Mouse (Mus musculus): ENCODE results near the gene Ccdc22. TPM values are rescaled to one million over a fixed set of nuclear protein-coding genes. Genes with fewer than 3 reads are reported as not detected.

Ccdc22 gene
- polyA plus RNA-seq (2015; fragmentation: Nextera tagmentation; extraction: Ambion mirVana) = 18.0 and 19.8 TPM in 2 replicates

DNA sequence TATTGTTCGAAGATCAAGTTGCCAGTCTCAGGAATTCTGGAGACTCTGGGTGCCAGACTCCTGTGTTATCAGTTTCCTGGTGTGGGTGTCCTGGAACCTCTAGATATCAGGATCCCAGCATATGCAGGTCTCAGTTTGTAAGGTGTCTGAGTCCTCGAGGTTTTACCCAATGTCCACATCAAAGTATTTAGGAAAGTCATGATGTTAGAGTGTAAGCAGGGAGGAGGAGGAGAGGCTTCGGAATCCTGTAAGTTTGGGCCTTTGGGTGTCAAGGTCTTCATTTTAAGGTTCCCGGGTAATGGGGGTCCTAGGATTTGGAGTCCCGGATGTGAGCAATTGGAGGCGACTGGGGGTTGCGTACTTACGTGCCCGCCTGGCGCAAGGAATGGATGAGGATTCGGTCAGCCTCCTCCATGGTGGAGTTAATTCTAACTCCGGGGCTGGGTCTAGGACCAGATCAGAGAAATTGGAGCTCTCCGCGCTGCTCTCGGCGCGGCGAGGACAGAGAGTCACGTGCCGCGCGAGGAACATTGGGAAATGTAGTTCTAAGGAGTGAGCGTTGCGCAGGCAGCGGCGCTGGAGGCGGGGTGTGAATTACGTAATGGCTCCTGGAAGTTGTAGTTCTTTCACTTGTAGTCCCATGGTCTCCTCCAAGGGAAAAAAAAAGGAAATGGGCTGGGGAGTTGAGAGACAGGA is at the start of gene Ccdc22:
Gene Ccdc22, minus strand, starts transcription at position 639 of the 696 bp plus-strand sequence.
- Histone ChIP-seq H3K9ac (peak within 1 kb of the TSS; percentile 56), H3K4me1 (replicated peaks) (peaks cover 14% of the 10 kb centered on the region; the same call in 1 of the 2 replicates), H3K4me3 (replicated peaks) (peak within 1 kb of the TSS; percentile 63), H3K27ac (replicated peaks) (0 out of 2 replicates have a peak within 1 kb of the TSS, but pooled peaks have one; percentile 45), H3K4me2 (peak within 1 kb of the TSS; percentile 73), H3K27me3 (peaks cover 19% of the 10 kb centered on the region; the same call in 1 of the 2 replicates), H3K9me3 (replicated peaks) (no peaks in the 10 kb centered on the region), H3K36me3 (replicated peaks) (no peaks in the 10 kb centered on the region)
- peak; percentile 90 for ATAC-seq (ENCODE audit: insufficient read depth)
- WGBS (ENCODE audit: insufficient replicate concordance) = 18% methylated on average over 28 of the region's 28 CpGs

DNA sequence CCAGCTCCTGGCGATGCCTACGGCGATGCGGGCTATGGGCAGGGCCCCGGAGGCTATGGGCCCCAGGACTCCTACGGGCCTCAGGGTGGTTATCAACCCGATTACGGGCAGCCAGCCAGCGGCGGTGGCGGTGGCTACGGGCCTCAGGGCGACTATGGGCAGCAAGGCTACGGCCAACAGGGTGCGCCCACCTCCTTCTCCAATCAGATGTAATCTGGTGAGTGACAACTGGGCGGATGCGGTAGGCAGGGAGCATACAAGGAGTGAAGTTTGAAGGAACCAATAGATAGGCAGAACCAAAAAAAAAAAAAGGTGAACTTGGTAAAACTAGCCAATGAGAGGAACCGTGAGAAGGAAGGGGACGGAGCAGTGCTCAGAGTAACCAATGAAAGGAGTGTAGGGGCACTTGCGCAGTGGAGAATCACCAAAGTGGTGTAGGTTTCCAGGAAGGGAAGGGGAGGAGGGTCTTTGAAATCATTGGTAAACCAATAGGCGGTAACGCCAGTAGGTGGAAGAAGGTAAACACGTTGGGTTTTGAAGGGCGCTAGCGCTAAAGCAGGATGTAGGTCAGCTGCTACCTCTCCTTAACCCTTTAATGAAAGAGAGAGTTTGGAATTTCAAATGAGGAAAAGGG is 43.5 kb upstream of the Ccdc22 start:
- Histone ChIP-seq H3K4me1 (replicated peaks) (peaks cover 15% of the 10 kb centered on the region), H3K4me3 (replicated peaks) (peak overlapping the region; percentile 59), H3K9ac (peak overlapping the region; percentile 65), H3K9me3 (replicated peaks) (no peaks in the 10 kb centered on the region), H3K4me2 (peak overlapping the region; percentile 72), H3K36me3 (replicated peaks) (no peaks in the 10 kb centered on the region), H3K27ac (replicated peaks) (peak overlapping the region; percentile 95), H3K27me3 (peaks cover 8% of the 10 kb centered on the region; the same call in 1 of the 2 replicates)
- whole genome bisulfite sequencing (ENCODE audit: insufficient replicate concordance) = 15% methylated on average over 25 of the region's 25 CpGs
- peak; percentile 98 for ATAC-seq (ENCODE audit: insufficient read depth)

DNA sequence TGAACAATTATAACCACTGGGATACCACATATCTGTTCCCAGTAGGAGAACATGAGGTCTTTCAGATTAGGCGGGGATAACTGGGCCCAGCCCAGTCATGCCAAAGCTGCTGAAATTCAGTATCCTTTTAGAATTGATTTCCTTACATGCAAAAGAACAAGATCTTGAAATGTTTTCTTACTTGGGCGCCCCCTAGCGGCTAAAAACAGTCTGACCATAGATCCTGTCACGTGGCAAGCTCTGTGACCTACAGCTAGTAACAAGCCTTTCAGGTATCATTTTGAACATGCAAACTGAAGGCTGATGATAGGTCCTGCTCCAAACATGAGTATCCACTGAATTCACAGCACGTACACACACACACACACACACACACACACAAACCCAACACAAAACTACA is 40.0 kb upstream of the Ccdc22 start:
- ATAC-seq (ENCODE audit: insufficient read depth) = no peak
- H3K4me2 ChIP-seq = no peak overlapping the region
- H3K4me3 ChIP-seq (replicated peaks) = no peak overlapping the region
- no peak overlapping the region for H3K9ac ChIP-seq
- H3K36me3 ChIP-seq (replicated peaks) = no peaks in the 10 kb centered on the region
- H3K9me3 ChIP-seq (replicated peaks) = no peaks in the 10 kb centered on the region
- 8% methylated on average over 5 of the region's 5 CpGs for WGBS (ENCODE audit: insufficient replicate concordance)
- H3K27ac ChIP-seq (replicated peaks) = no peak overlapping the region
- peaks cover 15% of the 10 kb centered on the region for H3K4me1 ChIP-seq (replicated peaks)
- H3K27me3 ChIP-seq = peaks cover 30% of the 10 kb centered on the region

DNA sequence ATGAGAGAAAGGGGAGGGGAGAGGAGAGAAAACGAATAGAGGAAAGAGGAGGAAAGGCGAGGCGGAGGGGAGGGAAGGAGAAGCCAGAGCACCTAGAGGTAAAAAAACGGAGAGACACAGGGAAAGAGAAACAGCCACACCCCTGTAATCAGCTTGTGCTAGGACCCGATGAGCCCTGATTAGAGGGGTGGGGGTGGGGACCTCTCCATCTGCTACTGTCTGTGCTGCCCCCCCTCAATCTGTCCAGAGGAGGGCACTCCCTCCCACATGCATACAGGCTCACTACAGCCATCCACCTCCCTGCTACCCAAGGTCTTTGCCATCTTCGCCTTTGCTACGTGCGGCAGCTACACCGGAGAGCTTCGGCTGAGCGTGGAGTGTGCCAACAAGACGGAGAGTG is 35.5 kb upstream of the Ccdc22 start:
- 38% methylated on average over 12 of the region's 12 CpGs for WGBS (ENCODE audit: insufficient replicate concordance)
- Histone ChIP-seq H3K9me3 (replicated peaks) (no peaks in the 10 kb centered on the region), H3K4me1 (replicated peaks) (peaks cover 8% of the 10 kb centered on the region; the same call in 1 of the 2 replicates), H3K4me3 (replicated peaks) (no peak overlapping the region), H3K9ac (no peak overlapping the region), H3K4me2 (no peak overlapping the region; the same call in 1 of the 2 replicates), H3K27ac (replicated peaks) (no peak overlapping the region), H3K36me3 (replicated peaks) (no peaks in the 10 kb centered on the region), H3K27me3 (peaks cover 46% of the 10 kb centered on the region)
- ATAC-seq (ENCODE audit: insufficient read depth) = no peak

DNA sequence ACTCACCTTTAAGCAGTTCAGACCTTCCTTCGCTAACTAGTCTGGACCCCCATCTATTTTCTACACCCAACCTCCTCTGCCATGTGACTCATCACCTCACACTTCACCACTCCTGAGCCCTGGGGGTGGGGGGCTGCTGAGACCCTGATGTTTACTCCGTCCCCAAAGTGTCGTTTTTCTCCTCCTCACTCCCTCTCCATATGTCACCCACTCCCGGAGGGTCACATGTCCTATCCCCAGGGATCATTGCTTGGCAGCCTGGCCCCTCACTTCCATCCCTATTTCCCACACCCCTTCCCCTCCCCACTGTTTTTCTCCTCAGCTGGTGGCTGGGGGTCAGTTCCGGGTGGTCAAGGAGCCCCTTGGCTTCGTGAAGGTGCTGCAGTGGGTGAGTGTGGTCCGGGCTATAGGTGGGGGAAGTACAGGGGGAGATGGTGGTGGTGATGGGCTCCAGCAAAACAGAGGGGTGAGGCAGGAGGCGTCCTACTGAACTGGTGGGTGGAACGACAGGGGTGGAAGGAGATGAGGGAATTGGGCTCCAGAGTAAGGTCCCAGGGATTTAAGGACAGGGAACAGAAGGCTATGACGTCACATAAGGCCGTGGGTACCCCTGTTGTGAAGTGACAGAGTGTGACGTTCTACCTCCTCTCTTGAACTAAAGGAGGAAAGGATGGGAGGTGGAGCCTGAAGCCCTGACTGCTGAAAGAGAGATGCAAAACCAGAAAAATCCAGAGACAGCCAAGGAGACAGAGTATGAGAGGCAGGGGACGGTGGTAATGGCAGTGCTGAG is 34.4 kb upstream of the Ccdc22 start:
- Histone ChIP-seq H3K36me3 (replicated peaks) (no peaks in the 10 kb centered on the region), H3K27me3 (peaks cover 46% of the 10 kb centered on the region), H3K4me1 (replicated peaks) (peaks cover 8% of the 10 kb centered on the region; the same call in 1 of the 2 replicates), H3K9me3 (replicated peaks) (no peaks in the 10 kb centered on the region), H3K27ac (replicated peaks) (no peak overlapping the region), H3K4me3 (replicated peaks) (no peak overlapping the region), H3K9ac (no peak overlapping the region), H3K4me2 (no peak overlapping the region)
- WGBS (ENCODE audit: insufficient replicate concordance) = 25% methylated on average over 13 of the region's 13 CpGs
- no peak for ATAC-seq (ENCODE audit: insufficient read depth)

DNA sequence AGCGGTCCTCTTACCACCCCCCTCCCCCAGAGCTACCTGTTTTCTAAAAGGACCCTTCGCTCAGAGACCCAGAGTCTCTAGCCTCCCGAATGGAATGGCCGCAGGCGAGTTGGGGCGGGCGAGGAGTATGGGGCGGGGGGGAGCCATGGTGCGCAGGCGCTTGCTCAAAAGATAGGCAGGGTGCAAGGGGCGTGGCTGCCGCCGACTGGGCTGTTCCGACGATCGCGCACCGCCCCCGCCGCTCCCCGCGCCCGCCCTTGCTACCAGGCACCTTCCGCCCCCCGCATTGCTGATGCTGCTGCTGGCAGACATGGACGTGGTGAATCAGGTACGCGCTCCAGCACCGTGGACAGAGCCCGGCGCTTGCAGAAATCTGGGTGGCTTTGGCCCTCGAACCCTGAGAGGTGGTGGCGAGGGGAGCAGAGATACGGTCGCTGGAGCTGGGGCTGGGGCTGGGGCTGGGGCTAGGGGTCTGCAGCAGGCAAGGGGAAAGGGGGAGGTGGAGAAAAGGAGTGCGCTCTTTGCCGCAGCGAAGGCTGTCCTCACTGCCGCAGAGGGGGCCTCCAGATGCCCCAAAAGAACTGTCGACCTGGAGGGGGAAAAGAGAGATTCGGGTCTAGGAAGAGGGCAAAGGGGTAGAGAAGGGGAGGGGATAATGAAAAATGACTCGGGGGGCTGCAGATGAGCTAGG is 33.2 kb upstream of the Ccdc22 start, which contains the start of gene Syp:
Gene Syp, plus strand, starts transcription at position 71 of the 691 bp plus-strand sequence.
- WGBS (ENCODE audit: insufficient replicate concordance) = 16% methylated on average over 38 of the region's 42 CpGs
- peak; percentile 79 for ATAC-seq (ENCODE audit: insufficient read depth)
- H3K36me3 ChIP-seq (replicated peaks) = no peaks in the 10 kb centered on the region
- peaks cover 37% of the 10 kb centered on the region for H3K27me3 ChIP-seq
- H3K27ac ChIP-seq (replicated peaks) = no peak within 1 kb of the TSS
- peak within 1 kb of the TSS; percentile 67 for H3K4me2 ChIP-seq
- H3K4me1 ChIP-seq (replicated peaks) = peaks cover 8% of the 10 kb centered on the region; the same call in 1 of the 2 replicates
- H3K4me3 ChIP-seq (replicated peaks) = peak within 1 kb of the TSS; percentile 32
- no peaks in the 10 kb centered on the region for H3K9me3 ChIP-seq (replicated peaks)
- H3K9ac ChIP-seq = no peak within 1 kb of the TSS

DNA sequence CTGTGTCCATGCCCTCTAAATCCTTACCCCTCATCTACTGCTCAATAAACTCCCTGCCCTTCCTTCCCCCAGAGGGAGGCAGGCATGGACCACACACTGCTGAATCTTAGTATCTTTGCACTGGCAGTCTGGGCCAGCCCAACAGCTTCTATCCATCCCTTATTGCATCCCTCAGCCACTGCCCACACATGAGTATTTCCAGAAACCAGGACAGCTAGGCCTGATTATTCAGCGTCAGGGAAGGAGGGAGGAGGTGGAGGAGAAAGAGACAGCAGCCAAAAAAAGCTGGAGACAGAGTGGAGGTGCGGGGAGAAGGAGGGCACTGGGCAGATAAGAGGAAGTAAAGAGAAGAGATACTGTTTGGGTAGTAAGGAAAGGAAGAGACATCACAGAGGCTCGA is 29.8 kb upstream of the Ccdc22 start:
- Histone ChIP-seq H3K36me3 (replicated peaks) (no peaks in the 10 kb centered on the region), H3K4me1 (replicated peaks) (peaks cover 8% of the 10 kb centered on the region; the same call in 1 of the 2 replicates), H3K27ac (replicated peaks) (no peak overlapping the region), H3K27me3 (peaks cover 15% of the 10 kb centered on the region), H3K4me2 (no peak overlapping the region), H3K9ac (no peak overlapping the region), H3K9me3 (replicated peaks) (no peaks in the 10 kb centered on the region), H3K4me3 (replicated peaks) (no peak overlapping the region)
- no peak for ATAC-seq (ENCODE audit: insufficient read depth)
- WGBS (ENCODE audit: insufficient replicate concordance) = 18% methylated on average over 3 of the region's 3 CpGs

DNA sequence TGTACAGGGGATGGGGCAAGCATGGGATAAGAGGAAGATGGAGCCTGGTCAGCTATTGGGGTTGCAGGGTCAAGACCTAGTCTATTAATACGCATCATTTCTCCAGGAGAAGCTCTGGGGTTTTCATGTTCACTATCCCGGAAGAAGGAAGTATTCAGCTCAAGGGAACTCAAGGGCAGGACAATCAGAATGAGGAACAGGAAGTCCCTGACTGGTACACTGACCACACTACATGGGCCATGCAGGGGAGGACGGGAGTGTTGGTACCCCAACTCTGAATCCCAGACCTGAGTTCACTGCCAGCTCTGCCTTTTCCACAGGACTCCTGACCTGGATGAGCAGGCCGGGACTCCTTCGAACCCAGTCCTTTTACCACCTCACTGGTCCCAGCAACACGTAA is 27.2 kb upstream of the Ccdc22 start:
- Histone ChIP-seq H3K4me1 (replicated peaks) (no peaks in the 10 kb centered on the region), H3K27me3 (no peaks in the 10 kb centered on the region), H3K27ac (replicated peaks) (no peak overlapping the region), H3K4me3 (replicated peaks) (no peak overlapping the region), H3K9ac (no peak overlapping the region), H3K36me3 (replicated peaks) (no peaks in the 10 kb centered on the region), H3K4me2 (no peak overlapping the region), H3K9me3 (replicated peaks) (no peaks in the 10 kb centered on the region)
- WGBS (ENCODE audit: insufficient replicate concordance) = 54% methylated on average over 6 of the region's 6 CpGs
- ATAC-seq (ENCODE audit: insufficient read depth) = no peak

DNA sequence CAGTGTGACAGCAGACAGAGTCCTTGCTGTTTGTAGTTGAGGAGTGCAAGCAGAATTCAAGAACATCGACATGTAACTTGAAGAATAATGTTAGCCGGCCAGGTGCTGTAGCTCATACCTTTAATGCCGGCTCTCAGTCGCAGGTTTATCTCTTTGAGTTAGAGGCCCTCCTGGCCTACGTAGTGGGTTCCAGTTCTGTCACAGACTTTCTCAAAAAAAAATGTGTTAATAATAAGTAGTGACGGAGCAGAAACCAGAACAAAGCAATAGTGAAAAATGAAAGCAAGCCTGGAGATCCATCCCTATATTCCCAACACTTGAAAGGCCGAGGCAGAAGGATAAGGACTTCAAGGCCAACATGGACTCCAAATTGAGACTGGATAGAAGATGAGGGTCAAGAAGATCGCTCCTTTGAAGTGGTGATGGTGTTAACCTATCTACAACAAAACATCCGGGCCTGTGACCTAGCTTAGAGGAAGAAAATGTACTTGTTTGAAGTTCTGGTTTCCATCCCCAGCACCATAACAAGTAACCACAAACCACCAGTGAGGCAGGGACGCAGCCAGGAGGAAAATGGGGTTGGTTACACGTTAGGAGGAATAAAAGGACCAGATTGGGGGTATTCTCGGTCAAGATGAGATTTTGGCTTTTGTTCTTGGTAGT is 12.7 kb upstream of the Ccdc22 start:
- Histone ChIP-seq H3K4me3 (replicated peaks) (no peak overlapping the region), H3K4me2 (no peak overlapping the region), H3K9ac (no peak overlapping the region), H3K9me3 (replicated peaks) (no peaks in the 10 kb centered on the region), H3K36me3 (replicated peaks) (no peaks in the 10 kb centered on the region), H3K27ac (replicated peaks) (no peak overlapping the region), H3K4me1 (replicated peaks) (no peaks in the 10 kb centered on the region), H3K27me3 (no peaks in the 10 kb centered on the region)
- 56% methylated on average over 12 of the region's 12 CpGs for WGBS (ENCODE audit: insufficient replicate concordance)
- ATAC-seq (ENCODE audit: insufficient read depth) = no peak

DNA sequence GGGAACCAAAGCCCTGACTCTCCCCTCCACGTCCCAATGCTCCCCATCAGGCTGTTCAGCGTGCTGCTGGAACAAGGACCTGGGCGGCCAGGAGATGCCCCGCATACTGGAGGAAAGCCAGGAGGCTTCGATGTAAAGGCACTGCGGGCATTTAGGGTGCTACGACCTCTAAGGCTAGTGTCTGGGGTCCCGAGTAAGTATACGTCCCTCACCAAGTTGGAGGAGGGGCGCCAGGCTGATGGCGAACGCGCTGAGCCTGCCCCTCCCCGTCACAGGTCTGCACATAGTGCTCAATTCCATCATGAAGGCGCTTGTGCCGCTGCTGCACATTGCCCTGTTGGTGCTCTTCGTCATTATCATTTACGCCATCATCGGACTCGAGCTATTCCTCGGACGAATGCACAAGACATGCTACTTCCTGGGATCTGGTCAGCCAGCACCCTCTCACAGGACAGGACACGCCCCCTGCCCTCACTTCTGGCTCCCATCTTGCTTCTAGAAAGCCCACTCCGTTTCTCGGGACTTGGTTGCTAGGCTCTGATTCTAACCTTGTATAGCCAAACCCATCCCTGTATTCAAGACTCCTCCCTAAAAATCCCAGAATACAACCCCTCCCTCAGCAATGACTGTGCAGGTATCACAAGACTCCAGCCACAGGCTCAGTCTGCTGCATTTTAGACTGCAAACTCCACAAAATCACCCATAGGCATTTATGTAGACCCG is 5.4 kb upstream of the Ccdc22 start:
- Histone ChIP-seq H3K9me3 (replicated peaks) (no peaks in the 10 kb centered on the region), H3K4me2 (peak overlapping the region; percentile 38), H3K4me1 (replicated peaks) (peaks cover 2% of the 10 kb centered on the region; the same call in 1 of the 2 replicates), H3K9ac (no peak overlapping the region), H3K4me3 (replicated peaks) (no peak overlapping the region), H3K36me3 (replicated peaks) (no peaks in the 10 kb centered on the region), H3K27me3 (peaks cover 36% of the 10 kb centered on the region), H3K27ac (replicated peaks) (no peak overlapping the region)
- no peak for ATAC-seq (ENCODE audit: insufficient read depth)
- 13% methylated on average over 26 of the region's 26 CpGs for WGBS (ENCODE audit: insufficient replicate concordance)

All from liver, embryonic 15.5 days (tissue).